Mouse (Mus musculus) C2C12 (cell line): ENCODE data around the gene Atg10. TPM values are rescaled to one million over a fixed set of nuclear protein-coding genes. Genes with fewer than 3 reads are reported as not detected.

Source experiments
- H3K27me3 ChIP-seq: one replicate; pipeline ENCODE4 v1.6.1; 2011; ENCODE audit not compliant: control insufficient read depth, insufficient read depth, insufficient read length
- H3K36me3 ChIP-seq: one replicate; pipeline ENCODE4 v1.6.1; 2011; ENCODE audit not compliant: control insufficient read depth, insufficient read depth
- H3K4me3 ChIP-seq: one replicate; pipeline ENCODE4 v1.5.1; 2011; ENCODE audit warnings: mild to moderate bottlenecking, control low read depth; ENCODE audit not compliant: poor library complexity, insufficient read depth, severe bottlenecking
- H3K79me2 ChIP-seq: one replicate; pipeline ENCODE4 v1.6.1; 2011; ENCODE audit not compliant: control insufficient read depth, insufficient read depth
- H3K79me3 ChIP-seq: one replicate; pipeline ENCODE4 v1.6.1; 2011; ENCODE audit warnings: low read depth, control low read depth
- H3ac ChIP-seq: one replicate; pipeline ENCODE3; 2011; ENCODE audit warnings: low read depth; ENCODE audit not compliant: control insufficient read depth, insufficient read length
- CEBPB ChIP-seq: IDR thresholded peaks from one replicate; pipeline ENCODE4 v1.6.1; 2011; ENCODE audit warnings: low read depth, mild to moderate bottlenecking, control low read depth, moderate library complexity
- CTCF ChIP-seq: IDR thresholded peaks from one replicate; pipeline ENCODE4 v1.5.1; 2011; ENCODE audit not compliant: control insufficient read depth, insufficient read depth, insufficient read length
- FOSL1 ChIP-seq: IDR thresholded peaks from one replicate; pipeline ENCODE4 v1.8.0; 2011; ENCODE audit warnings: mild to moderate bottlenecking, low read length; ENCODE audit not compliant: poor library complexity, insufficient read depth, severe bottlenecking
- MAX ChIP-seq: IDR thresholded peaks from one replicate; pipeline ENCODE4 v1.6.1; 2011; ENCODE audit warnings: mild to moderate bottlenecking, control low read depth
- MYOD1 ChIP-seq: IDR thresholded peaks from one replicate; pipeline ENCODE4 v1.6.1; 2011; ENCODE audit warnings: low read depth; ENCODE audit not compliant: control insufficient read depth, insufficient read length
- MYOG ChIP-seq: IDR thresholded peaks from one replicate; pipeline ENCODE4 v1.6.1; 2011; ENCODE audit not compliant: control insufficient read depth, insufficient read length; ENCODE audit errors: extremely low read depth
- USF1 ChIP-seq: IDR thresholded peaks from one replicate; pipeline ENCODE4 v1.6.1; 2011; ENCODE audit warnings: low read depth, mild to moderate bottlenecking, control low read depth, moderate library complexity
- polyA plus RNA-seq: library from polyadenylated mRNA; unstranded; fragments of >200 nt; fragmentation: generic; extraction: Trizol; gene quantifications from one replicate; pipeline ENCODE4 v1.2.1, GENCODE M21; 2012; ENCODE audit warnings: missing spikeins

Atg10 gene
- polyA plus RNA-seq, 1 experiment = 2.5 TPM

DNA sequence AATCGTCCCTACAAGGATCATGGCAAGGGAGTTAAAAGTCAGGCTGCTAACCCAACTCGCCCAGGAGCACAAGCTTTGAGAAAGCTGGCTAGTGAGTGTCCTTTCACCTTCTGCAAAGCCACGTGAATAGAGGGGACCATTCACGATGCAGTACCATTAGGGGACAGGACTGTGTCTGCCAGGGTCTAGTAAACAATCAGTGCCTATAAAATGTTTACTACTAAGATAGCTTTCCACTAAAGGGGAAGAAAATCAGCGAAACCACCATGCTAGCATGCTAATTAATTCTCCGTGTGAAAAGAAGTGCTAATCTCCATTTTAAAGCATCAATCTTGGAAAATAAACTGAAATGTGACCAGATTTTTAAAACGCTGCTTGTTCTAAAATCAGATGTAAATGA, 250.4 kb downstream of the Atg10 start:
- Histone ChIP-seq H3K79me3 (no peaks in the 10 kb centered on the region), H3K79me2 (no peaks in the 10 kb centered on the region), H3K36me3 (no peaks in the 10 kb centered on the region), H3ac (no peak overlapping the region), H3K27me3 (no peaks in the 10 kb centered on the region), H3K4me3 (no peak overlapping the region)
- TF ChIP-seq FOSL1 (no peak), CEBPB (no peak), USF1 (no peak), MYOG (no peak), CTCF (no peak)

DNA sequence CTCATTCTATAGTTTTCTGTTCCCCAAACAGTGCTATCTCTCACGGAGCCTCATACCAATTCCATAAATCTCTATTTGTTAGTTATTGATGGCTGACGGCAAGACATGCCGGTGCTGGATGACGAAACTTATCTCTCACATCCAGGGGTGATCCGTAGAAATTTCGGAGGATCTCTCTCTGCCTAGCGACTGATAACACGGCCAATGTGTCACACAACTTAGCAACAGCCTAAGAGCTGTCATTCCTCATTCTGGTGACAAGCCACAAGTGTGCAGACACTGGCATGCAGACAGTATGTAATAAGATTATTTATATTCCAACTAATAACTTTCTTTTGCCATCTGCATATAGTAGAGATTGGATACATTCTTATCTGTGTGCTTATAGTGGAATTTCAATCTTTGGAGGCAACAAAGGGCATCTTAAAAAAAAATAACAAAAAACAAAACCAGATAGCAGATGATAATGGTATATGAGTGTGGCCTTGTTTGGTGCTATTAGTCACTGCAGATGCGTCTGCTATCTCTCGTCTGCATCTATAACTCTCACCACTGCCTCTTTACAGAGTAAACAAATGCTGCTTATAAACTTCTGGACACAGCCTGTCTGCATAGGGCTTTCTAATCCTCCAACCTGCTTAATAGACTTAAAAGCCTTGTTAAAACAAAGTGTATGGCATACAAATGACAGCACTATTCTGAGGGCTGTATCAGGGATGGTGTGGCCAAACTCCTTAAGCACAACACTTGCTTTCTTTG, 253.3 kb downstream of the Atg10 start:
- H3ac ChIP-seq = no peak overlapping the region
- H3K36me3 ChIP-seq = no peaks in the 10 kb centered on the region
- TF ChIP-seq MYOG (no peak), FOSL1 (no peak), CEBPB (no peak), MAX (no peak), MYOD1 (no peak), CTCF (no peak), USF1 (no peak)
- H3K79me2 ChIP-seq = no peaks in the 10 kb centered on the region
- H3K4me3 ChIP-seq = no peak overlapping the region
- H3K79me3 ChIP-seq = no peaks in the 10 kb centered on the region
- H3K27me3 ChIP-seq = no peaks in the 10 kb centered on the region

DNA sequence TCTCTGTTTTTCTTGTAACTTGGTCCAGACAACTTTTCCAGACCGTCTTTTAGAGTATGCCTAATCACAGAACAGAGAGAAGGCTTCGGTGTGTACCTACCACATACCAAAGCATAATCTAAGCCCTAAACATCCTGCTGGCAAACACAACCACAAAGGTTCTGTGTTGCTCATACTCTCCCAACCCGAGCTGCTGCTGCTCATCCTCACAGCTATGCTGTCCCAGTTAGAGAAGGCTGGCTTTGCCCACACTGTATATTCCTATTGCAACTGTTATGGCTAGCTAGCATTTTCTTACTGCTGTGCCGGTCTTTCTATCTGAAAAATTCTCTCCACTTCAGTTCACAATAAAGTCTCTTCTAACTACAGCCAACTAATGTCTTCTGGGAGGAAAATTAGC, 254.8 kb downstream of the Atg10 start:
- Histone ChIP-seq H3ac (no peak overlapping the region), H3K79me2 (no peaks in the 10 kb centered on the region), H3K4me3 (no peak overlapping the region), H3K79me3 (no peaks in the 10 kb centered on the region), H3K36me3 (no peaks in the 10 kb centered on the region), H3K27me3 (no peaks in the 10 kb centered on the region)
- TF ChIP-seq MYOG (no peak), MAX (no peak), CEBPB (no peak), FOSL1 (no peak), CTCF (no peak)

DNA sequence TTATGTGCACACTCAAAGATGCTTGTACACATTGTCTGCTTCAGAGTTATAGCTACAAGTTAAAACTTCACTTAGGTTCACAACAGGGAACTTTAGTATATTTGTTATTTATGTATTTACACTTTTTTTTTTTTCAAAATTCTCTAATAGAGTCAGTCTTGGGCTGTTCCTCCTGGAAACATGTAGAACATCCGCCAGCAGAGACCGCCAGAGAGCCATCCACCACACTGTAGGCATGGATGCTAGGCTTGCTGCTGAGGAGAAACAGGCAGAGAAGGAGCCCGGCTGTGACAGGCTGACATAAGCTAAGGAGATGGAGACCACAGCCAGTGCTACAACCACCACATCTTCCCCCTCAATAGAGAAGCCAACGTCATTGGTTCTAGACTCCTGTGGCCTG, 256.3 kb downstream of the Atg10 start:
- Histone ChIP-seq H3K36me3 (no peaks in the 10 kb centered on the region), H3K4me3 (no peak overlapping the region), H3ac (no peak overlapping the region), H3K79me2 (no peaks in the 10 kb centered on the region), H3K27me3 (no peaks in the 10 kb centered on the region), H3K79me3 (no peaks in the 10 kb centered on the region)
- TF ChIP-seq CEBPB (no peak), FOSL1 (no peak), MYOD1 (no peak), CTCF (peak; percentile 66)

DNA sequence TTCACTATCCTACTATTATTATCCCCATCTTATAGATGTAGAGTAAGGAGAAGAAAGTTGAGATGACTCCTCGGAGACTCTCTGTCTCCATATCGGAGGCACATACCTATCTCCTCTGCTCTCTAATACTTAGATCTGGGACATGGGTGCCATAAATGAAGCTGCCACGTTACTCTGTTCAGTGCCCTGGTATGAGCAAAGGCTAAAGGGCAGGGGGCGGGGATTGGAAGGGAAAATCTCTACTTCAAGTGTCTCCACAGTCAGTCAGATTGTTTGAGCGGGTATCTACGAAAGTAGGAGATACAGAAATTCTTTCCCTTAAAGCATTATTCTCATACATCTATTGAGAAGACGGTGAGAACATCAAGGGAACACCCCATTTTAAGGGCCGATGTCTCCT, 257.8 kb downstream of the Atg10 start:
- Histone ChIP-seq H3ac (no peak overlapping the region), H3K4me3 (no peak overlapping the region), H3K79me2 (no peaks in the 10 kb centered on the region), H3K36me3 (no peaks in the 10 kb centered on the region), H3K27me3 (no peaks in the 10 kb centered on the region), H3K79me3 (no peaks in the 10 kb centered on the region)
- no peak for TF ChIP-seq MYOG
- no peak for TF ChIP-seq FOSL1
- TF ChIP-seq CTCF = no peak
- TF ChIP-seq USF1 = no peak
- TF ChIP-seq CEBPB = no peak
- no peak for TF ChIP-seq MYOD1
- TF ChIP-seq MAX = no peak

DNA sequence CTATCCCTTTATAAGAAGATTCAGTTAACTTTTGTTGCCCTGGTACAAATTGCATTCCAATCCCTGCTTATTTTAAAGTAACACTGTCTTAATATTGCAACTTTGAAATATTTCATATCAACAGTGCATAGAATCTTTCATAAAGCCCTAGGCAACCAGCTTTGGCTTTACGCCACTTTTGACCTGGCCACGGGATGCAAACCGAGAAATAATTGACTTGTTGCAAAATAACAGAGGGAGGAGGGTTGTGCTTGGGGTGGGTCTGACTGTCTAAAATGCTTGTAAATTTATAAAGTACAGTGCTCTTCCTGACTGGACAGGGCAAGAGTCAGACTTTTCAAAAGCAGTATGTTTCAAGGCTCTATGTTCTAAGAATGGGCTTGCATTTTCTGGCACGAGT, 259.3 kb downstream of the Atg10 start:
- TF ChIP-seq MAX (no peak), FOSL1 (no peak), MYOG (no peak), MYOD1 (no peak), USF1 (no peak), CTCF (no peak), CEBPB (no peak)
- no peaks in the 10 kb centered on the region for H3K36me3 ChIP-seq
- no peaks in the 10 kb centered on the region for H3K27me3 ChIP-seq
- no peak overlapping the region for H3K4me3 ChIP-seq
- H3K79me2 ChIP-seq = no peaks in the 10 kb centered on the region
- H3K79me3 ChIP-seq = no peaks in the 10 kb centered on the region
- no peak overlapping the region for H3ac ChIP-seq
